23 mouse cellular contexts compared by ENCODE assay signal in the genomic region with DNA sequence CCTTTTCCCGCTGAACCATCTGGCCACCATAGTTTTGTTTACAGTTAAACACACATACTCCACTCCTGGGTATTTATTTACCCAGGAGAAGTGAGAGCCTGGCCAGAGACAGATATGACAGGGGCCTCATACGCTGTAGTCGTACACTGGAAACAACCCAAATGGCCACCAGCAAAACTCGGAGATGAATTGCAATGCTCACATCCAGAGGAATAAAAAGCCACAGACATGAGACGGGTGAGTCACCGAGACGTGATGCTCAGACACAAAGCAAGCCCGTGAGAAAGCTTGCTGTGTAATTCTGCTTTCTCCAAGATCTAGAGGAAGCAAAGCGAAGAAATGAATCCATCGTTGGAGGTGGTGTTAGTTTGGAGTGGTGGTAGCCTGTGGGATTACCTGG. TPM values are rescaled to one million over a fixed set of nuclear protein-coding genes. Genes with fewer than 3 reads are reported as not detected.
A peak's percentile ranks its signal among the peaks of the same experiment; 100 is the strongest.
DNase-seq lines count a peak whose midpoint lies in the region.
"Had no signal": no experiment of that assay in that cellular context is flagged by ENCODE, and none has a peak within 500 bp of the region (broad histone marks: within the 10 kb centered on the region; RNA-seq: fewer than 3 reads in every experiment).

No protein-coding gene starts in this region.

- peak overlapping the region; percentile 64 for H3K27ac ChIP-seq in macrophage
- H3K27ac ChIP-seq: forebrain, embryonic 15.5 days; hindbrain, embryonic 15.5 days; limb, embryonic 15.5 days; liver, embryonic 15.5 days; midbrain, embryonic 13.5 days; neural tube, embryonic 12.5 days; stomach, postnatal 0 days had no signal

- peak; percentile 15 to 57 for DNase-seq in frontal cortex, adult 2 months (ENCODE audit: extremely low spot score in 1 of 2, low spot score in 1 of 2)
- DNase-seq in frontal cortex, postnatal 14 days (ENCODE audit: low spot score in 2 of 2) = no peak
- peak; percentile 14 for DNase-seq in lung, postnatal 36 days
- no peak for DNase-seq in lung, postnatal 4 days
- peak; percentile 63 for DNase-seq in NIH3T3 (ENCODE audit: low read depth)
- no peak for DNase-seq in heart, adult 8-10 months (ENCODE audit: low spot score)
- DNase-seq in urinary bladder, postnatal 10 days (ENCODE audit: low spot score) = no peak
- DNase-seq: adrenal gland, adult 8-10 months; cerebellum, adult 9-10 months; kidney, adult 8-10 months; kidney, postnatal 10 days had no signal

- WGBS in macrophage (ENCODE audit: missing documents) = 50% methylated on average over 10 of the region's 10 CpGs

- H3K36me3 ChIP-seq in macrophage (ENCODE audit: inconsistent target) = no peaks in the 10 kb centered on the region
- H3K36me3 ChIP-seq: forebrain, embryonic 15.5 days; hindbrain, embryonic 15.5 days; limb, embryonic 15.5 days; liver, embryonic 15.5 days; midbrain, embryonic 13.5 days; neural tube, embryonic 12.5 days had no signal

- no peak overlapping the region for H3K4me3 ChIP-seq in macrophage (ENCODE audit: inconsistent target)
- H3K4me3 ChIP-seq: forebrain, embryonic 15.5 days; hindbrain, embryonic 15.5 days; limb, embryonic 15.5 days; liver, embryonic 15.5 days; midbrain, embryonic 13.5 days; neural tube, embryonic 12.5 days had no signal

- H3K79me2 ChIP-seq in macrophage (ENCODE audit: inconsistent target) = no peaks in the 10 kb centered on the region

RNA-seq across cellular contexts. Expression of a gene that starts 10.3 kb away (rescaled TPM):
- polyA plus RNA-seq in frontal cortex, adult 2 months (2012; rRNA removed) = 0.19 and 0.36 TPM in 2 replicates
- 1 to 10 TPM in 1 of 26 experiments, under 1 TPM in 8, not detected in 17; 0.29 to 3.3 (median 0.38) TPM for total RNA-seq in macrophage (2018; cell fraction: chromatin; rRNA removed)
- under 1 TPM in 21 of 26 experiments, not detected in 5; 0.03 to 0.18 (median 0.08) TPM for total RNA-seq in macrophage (2018; cell fraction: cytosol; rRNA removed)
- under 1 TPM in 9 of 26 experiments, not detected in 17; 0.22 to 0.50 (median 0.34) TPM for total RNA-seq in macrophage (2018; cell fraction: nucleus; rRNA removed)
- polyA plus RNA-seq in macrophage (2018) = 0.13 to 0.22 TPM in 2 of 3 replicates, not detected in the other
- not detected for total RNA-seq in heart, adult 8-10 months (2022)
- total RNA-seq: gastrocnemius, adult 8-10 months; hematopoietic stem cell, adult 5-6 weeks; megakaryocyte, adult 5-6 weeks had no signal
- polyA plus RNA-seq: activated CD4-positive, CD25-positive, alpha-beta regulatory T cell, adult 4 months; forebrain, embryonic 15.5 days; hindbrain, embryonic 15.5 days had no signal

Comparison
In these comparisons a context has a peak if more than half of its experiments do, and no peak if none do; other contexts are left out.
1. DNase-seq: peak in frontal cortex, adult 2 months (2 of 2), lung, postnatal 36 days (single experiment) and NIH3T3 (single experiment); none in frontal cortex, postnatal 14 days (0 of 2), lung, postnatal 4 days (0 of 2), heart, adult 8-10 months (single experiment) and urinary bladder, postnatal 10 days (single experiment).